Mouse (Mus musculus) thymus, adult 2 months (tissue): Measurements from ENCODE around the gene Ssh2.

Experiments used
- CTCF ChIP-seq: fragments of 200-500 bp; IDR thresholded peaks from 2 replicates; pipeline ENCODE4 v1.5.1; 2012; ENCODE audit warnings: mild to moderate bottlenecking, control low read depth, low read length, moderate library complexity, borderline replicate concordance; ENCODE audit not compliant: control insufficient read depth, poor library complexity, insufficient read depth; ENCODE audit errors: extremely low read depth
- POLR2A ChIP-seq: fragments of 200-500 bp; IDR thresholded peaks from 2 replicates; pipeline ENCODE4 v1.6.1; 2012; ENCODE audit warnings: mild to moderate bottlenecking, low read length, control low read depth, moderate library complexity; ENCODE audit not compliant: control insufficient read depth, poor library complexity, insufficient read depth; ENCODE audit errors: extremely low read depth

- TF ChIP-seq POLR2A (no peak), CTCF (no peak)
Measured at GRCm38 (mm10) chr11:77502481-77502880, 286.4 kb downstream of the Ssh2 start.
